Mouse (Mus musculus) left cerebral cortex, adult 11 months (tissue): Measurements from ENCODE around the gene Dnase1l1.

Experiments
- DNase-seq: peaks from one replicate; pipeline ENCODE4 v3.0.0; 2022; ENCODE audit warnings: low spot score

Dnase1l1 gene

GRCm38 (mm10) chrX:74281732-74282394 lies at the start of gene Dnase1l1, which contains the start of gene Taz:
TSS of gene Dnase1l1 (minus strand) at chrX:74282337.
TSS of gene Taz (plus strand) at chrX:74281912.
- no peak for DNase-seq

DNA sequence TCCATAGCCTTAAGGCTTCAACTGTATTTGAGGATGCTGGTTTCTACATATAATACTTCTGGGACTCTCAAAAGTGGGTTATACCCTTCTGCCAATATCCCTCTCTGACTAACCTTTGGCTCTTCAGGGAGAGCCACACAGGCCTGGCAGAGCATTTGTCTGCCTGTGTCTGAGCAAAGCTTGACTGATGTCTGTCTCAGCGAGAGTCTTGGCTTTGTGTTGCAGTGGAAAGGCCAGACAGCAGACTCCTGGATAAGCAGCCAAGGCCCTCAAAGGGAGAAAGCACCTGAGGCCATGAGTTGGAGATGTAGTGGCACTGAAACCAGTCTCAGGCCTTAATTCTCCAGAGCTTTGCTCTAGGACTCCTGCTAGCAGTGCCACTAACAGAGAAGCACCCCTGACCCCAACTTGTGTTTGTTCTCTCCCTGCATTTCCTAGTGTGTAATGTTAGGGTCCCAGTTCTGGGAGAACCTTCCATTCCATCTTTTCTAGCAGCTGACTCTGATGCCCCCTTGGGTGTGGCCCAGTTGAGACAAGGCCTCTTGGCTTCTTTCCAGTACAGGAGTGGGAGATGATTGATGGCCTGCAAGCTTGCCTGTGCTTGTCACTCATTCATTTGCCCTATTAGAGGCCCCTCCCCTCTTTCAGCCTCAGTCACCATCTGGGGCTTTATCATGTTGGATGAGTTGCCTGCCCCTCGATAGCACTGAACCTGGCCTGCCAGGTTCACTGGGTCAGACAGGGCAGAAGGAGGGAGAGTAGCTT lies 48.2 kb upstream of the Dnase1l1 start:
- DNase-seq = no peak

DNA sequence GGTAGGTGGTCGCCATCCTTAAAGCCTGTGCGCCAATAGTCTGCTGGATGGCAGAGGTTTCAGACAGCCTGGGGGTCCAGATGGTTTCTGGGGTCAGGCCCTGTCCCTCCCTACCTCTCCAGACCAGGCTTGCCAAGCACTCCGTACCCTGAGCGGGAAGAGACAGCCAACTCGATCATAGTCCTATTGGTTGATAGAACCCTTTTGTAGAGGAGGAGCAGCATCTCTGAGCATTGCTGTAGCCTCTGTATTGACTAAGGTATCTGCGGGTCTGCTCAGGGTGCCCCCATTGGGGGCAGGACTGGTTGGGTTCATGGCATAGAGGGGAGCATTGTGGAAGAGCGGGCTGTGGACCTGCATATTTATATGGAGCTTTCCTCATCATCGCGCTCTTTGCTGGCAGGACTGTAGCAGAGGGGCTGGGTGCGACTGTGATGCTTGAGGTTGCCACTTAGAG lies 47.1 kb upstream of the Dnase1l1 start:
- DNase-seq = no peak

DNA sequence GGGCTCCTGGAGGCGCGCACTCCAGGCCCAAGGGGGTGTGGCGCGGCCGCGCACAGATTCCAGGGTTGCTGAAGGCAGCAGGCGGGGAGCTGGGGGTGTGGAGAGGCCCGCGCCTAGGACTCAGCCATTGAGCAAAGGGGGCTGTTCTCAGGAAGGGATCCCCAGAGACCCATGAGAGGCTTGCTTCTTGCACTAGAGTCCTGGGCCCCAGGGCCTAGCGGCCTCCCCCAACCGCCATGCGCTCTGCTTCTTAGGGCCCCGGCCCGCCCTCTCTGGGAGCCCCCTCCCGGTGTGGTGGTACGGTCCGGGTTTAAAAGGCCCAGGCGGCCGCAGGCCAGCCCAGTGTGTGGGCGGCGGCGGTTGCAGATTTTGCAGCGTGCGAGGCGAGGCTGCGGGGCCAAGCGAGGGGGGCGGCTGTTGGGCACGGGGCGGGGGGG lies 46.6 kb upstream of the Dnase1l1 start, which contains the start of gene Plxna3:
Gene Plxna3, plus strand, starts transcription at position 342 of the 437 bp plus-strand sequence.
- peak; percentile 42 for DNase-seq

DNA sequence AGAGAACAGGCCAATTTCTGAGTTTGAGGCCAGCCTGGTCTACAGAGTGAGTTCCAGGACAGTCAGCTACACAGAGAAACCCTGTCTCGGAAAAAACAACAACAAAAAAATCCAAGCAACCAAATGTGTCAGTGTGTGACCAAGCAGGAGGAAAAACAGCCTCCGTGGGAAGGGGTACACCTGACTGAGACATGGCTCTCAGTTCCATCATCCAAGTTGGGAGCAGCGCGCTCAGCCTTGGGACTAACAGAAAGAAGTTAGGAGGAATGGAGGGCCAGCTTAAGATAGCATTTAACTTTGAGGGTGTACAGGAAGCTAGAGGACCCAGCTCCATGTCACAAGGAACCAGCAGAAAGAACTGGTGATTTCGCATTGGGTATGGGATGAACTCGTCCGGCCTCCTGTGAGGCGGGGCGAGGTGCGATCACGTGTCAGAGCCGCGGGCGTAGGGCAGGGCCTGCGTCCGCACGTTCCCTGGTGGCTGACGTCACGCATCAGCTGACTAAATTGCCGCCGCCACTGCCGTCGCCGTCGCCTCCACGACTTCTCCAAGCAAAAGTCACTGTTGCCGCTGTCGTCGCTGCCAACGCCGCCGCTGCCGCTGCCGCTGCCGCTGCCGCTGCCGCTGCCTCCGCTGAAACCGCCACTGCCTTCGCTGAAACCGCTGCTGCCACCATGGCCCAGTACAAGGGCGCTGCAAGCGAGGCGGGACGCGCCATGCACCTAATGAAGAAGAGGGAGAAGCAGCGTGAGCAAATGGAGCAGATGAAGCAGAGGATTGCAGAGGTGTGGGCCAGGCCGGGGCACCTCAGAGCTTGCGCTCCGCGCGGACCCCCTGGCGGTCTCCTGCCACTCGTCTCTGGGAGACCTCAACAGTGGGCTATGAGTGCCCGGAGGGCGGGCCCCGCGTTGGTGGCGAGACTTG lies 30.7 kb upstream of the Dnase1l1 start, which contains the start of gene Fam50a:
Gene Fam50a, plus strand, starts transcription at position 494 of the 925 bp plus-strand sequence.
- peak; percentile 82 for DNase-seq

GRCm38 (mm10) chrX:74304867-74305700 lies 22.9 kb upstream of the Dnase1l1 start, which contains the start of gene Gdi1:
TSS of gene Gdi1 (plus strand) at chrX:74304998.
- peak; percentile 48 for DNase-seq

DNA sequence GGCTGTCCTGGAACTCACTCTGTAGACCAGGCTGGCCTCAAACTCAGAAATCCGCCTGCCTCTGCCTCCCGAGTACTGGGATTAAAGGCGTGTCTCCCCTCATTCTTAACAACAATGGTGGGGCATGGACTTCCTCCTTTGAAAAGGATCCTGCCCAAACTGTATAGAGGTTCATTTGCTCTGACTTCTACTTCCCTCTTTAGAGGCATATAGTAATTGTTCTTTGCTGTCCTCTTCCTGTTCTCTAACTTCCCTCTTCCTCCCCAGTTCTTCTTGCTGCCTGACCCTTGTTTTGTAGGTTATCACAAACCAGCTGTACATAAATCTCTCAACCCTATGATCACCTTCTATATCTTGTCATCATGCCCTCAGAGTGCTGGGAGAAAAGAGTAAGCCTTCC lies 17.6 kb upstream of the Dnase1l1 start:
- DNase-seq = no peak

DNA sequence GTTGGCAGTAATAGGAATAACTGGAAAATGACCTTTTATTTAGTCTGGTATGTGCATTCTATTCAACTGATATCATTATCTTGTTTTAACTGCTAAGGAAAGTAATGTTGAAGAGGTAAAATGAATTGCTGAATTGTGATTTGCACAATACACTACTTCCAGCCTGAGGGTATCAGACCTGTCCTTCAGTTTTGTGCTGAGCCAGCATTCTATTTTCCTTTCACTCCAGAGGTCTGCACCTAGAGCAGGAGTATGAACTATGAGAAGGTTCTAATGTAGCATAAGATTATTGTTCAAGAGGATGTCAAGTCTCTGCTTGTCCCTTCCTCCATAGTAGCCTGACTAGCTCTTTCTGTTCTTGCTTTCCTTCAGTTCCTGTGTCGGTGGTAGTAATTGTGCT lies 16.2 kb upstream of the Dnase1l1 start:
- no peak for DNase-seq

DNA sequence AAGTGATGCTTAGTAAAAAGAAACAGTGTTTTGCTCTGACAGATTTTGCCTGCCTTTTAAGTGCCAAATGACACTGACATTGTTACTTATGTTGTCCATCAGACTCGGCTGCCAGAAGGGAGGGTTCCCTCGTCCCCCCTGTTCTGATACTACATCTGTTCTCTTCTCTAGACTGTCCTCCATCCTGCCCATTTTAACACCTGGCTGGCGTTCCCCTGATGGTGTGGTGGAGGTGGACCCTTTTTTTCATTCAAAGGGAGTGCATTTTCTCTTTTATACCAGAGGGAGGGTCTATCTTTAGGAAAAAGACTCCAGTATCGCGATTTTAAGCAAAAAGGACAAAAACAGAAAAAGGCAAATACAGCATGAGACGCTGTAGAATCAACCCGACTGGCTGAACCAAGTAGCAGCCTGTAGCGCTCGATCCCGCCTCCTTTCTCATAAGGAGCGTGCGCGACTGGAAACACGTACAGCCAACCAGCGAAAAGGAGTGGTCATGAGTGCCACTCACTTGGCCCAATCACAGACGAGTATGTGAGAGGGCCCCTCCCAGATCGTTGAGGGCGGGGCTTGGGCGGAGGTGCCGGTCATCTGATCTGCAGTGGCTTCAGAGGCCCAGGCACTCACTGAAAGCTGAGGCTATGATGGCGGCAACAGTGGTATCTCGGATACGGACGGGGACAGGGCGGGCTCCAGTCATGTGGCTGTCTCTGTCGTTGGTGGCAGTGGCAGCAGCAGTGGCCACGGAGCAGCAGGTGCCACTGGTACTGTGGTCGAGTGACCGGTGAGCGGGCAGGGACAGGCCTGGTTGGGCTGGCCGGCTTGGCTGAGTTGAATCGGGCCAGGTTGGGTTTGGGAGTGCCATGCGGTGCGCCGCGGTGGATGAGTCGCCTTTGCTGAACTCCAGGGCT lies 14.7 kb upstream of the Dnase1l1 start, which contains the start of gene Atp6ap1:
Gene Atp6ap1, plus strand, starts transcription at position 560 of the 911 bp plus-strand sequence.
- peak; percentile 92 for DNase-seq

GRCm38 (mm10) chrX:74293431-74293830 lies 11.3 kb upstream of the Dnase1l1 start:
- DNase-seq = no peak

DNA sequence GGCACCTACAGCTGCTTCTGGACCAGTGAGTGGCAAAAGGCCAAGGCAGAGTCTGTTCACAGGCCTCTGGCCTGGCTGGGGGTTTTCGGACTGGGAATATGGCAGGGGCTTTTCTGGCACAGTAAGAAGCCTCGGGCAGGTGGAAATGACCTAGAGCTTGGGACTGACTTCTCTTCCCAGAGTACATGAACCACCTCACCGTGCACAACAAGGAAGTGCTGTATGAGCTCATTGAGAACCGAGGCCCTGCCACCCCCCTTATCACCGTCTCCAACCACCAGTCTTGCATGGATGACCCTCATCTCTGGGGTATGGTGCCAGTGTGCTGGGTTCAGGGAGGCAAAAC lies 928 bp upstream of the Dnase1l1 start:
- no peak for DNase-seq

- peak; percentile 70 for DNase-seq
Observed at GRCm38 (mm10) chrX:74282395-74283091, 406 bp upstream of the Dnase1l1 start.

DNA sequence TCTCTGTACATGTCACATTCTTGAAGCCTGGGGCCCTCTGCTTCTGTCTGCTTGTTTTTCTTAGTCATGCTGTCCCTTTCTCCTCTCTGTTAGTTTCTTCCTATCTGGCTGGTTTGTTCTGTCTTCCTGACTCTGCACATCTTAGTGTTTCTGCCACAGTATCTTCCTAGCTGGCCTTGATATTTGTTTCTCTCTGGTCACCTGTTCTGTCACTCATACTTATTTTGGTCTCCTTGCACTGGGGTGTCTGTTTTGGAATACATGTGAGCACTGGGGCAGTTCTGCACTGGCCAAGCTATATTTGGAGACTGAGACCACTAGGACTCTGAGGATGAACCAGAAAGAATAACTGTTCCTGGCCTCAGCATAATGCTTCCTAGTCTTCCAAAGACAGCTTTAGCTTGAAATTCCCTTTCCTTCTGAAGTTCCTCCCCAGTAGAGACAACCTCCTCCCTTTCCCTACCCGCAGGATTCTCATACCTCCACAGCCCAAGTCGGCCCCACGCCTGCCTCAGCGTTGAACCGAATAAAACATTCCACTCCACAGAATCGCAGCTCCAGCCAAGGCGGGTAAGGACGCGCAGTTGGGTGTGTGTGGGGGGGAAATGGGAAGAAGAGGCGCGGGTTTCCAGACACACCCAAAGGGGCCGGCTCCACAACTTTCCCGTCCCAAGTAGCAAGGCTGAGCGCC lies 951 bp downstream of the Dnase1l1 start:
- DNase-seq = no peak

DNA sequence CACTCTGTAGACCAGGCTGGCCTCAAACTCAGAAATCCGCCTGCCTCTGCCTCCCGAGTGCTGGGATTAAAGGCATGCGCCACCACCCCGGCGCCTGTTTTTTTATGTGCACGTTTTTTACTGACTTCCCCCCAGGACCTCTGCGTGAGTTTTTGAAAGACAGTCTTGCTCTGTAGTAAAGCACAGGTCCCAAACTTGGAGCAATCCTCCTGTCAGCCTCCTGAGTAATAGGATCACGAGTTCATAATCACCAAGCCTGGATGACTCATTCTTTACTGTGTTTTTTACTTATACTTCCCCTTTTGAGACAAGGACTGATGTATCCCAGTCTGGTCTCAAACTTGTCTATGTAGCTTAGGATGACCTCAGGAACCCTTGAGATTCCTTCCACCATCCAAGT lies 4.2 kb downstream of the Dnase1l1 start:
- no peak for DNase-seq

DNA sequence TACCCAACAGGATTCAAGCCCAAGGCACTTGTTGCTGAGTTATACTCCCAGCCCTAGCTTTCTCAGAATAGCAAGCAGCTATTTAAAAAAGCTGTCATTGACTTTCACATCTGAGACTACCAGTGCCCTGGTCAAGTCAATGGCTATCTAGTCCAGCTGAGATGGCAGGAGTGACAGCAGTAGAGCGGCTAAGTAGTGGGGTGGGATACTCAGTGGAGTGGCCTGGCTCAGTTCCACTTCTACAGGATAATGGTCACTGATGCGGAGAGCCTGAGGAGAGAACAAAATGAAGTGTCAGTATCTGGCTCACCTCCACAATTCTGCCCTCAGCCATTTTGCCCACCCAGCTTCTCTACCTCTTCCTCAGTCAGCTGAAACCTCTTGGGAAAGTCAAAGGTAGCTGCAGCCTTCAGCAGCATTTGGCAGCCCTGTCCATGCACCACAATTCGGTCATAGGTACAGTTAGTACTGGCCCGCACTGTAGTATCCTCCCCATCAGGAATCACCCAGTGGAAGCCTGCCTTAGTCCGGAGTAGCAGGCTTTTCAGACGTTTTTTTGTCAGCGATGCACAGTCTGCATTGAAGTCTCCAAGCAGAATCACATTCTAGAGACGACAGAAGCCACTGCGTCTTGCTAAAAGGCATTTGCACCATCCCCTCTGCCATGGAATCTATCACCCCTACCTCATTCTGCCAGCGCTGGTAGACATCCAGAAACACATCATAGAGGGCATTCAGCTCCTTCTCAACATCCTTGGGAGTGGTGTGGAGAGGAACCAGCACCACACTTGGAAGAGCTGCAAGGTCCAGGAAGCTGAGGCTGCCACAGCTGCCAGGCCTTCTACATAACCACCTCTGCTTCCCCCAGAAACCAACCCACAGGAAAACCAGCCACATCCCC lies 8.5 kb downstream of the Dnase1l1 start:
- no peak for DNase-seq

GRCm38 (mm10) chrX:74270902-74271551 lies 11.1 kb downstream of the Dnase1l1 start:
- DNase-seq = no peak
